Mouse (Mus musculus) midbrain, embryonic 11.5 days (tissue): Measurements from ENCODE around the gene Umod. TPM values are rescaled to one million over a fixed set of nuclear protein-coding genes. Genes with fewer than 3 reads are reported as not detected.

Experiments used
- ATAC-seq: fragments of 200-750 bp; cut with Nextera tagmentation; 2 replicates; pipeline ENCODE4 v1.8.0; 2017; ENCODE audit warnings: moderate TSS enrichment, moderate library complexity; ENCODE audit not compliant: low FRiP score
- DNase-seq: peaks from one replicate; pipeline ENCODE4 v3.0.0; 2015; ENCODE audit warnings: low spot score; ENCODE audit errors: missing footprints
- H3K27ac ChIP-seq: fragments of 300-500 bp; sonication (generic); 2 replicates; pipeline ENCODE4 v1.5.1; 2014; ENCODE audit warnings: low read depth, low read length
- H3K27me3 ChIP-seq: fragments of 300-500 bp; sonication (generic); 2 replicates; pipeline ENCODE4 v1.6.1; 2014; ENCODE audit warnings: mild to moderate bottlenecking, low read length, moderate library complexity, mixed read lengths; ENCODE audit not compliant: control insufficient read depth, insufficient read depth
- H3K36me3 ChIP-seq: fragments of 300-500 bp; sonication (generic); 2 replicates; pipeline ENCODE4 v1.6.1; 2014; ENCODE audit warnings: mild to moderate bottlenecking, low read length, moderate library complexity, mixed read lengths; ENCODE audit not compliant: control insufficient read depth, insufficient read depth
- H3K4me1 ChIP-seq: fragments of 300-500 bp; sonication (generic); 2 replicates; pipeline ENCODE4 v1.6.1; 2014; ENCODE audit warnings: low read length; ENCODE audit not compliant: control insufficient read depth, insufficient read depth
- H3K4me2 ChIP-seq: fragments of 300-500 bp; sonication (generic); 2 replicates; pipeline ENCODE4 v1.6.1; 2014; ENCODE audit warnings: mild to moderate bottlenecking, moderate library complexity
- H3K4me3 ChIP-seq: fragments of 300-500 bp; sonication (generic); 2 replicates; pipeline ENCODE4 v1.5.1; 2014; ENCODE audit warnings: low read depth, low read length
- H3K9ac ChIP-seq: fragments of 300-500 bp; sonication (generic); 2 replicates; pipeline ENCODE4 v1.6.1; 2014; ENCODE audit warnings: low read length
- H3K9me3 ChIP-seq: fragments of 300-500 bp; sonication (generic); 2 replicates; pipeline ENCODE4 v1.6.1; 2016; ENCODE audit warnings: low read length; ENCODE audit not compliant: control insufficient read depth
- WGBS: fragments of 180-500 bp; shearing (Covaris S2); extraction: QIAGEN DNeasy Blood & Tissue Kit; methylation state at CpG from one replicate; pipeline ENCODE4 v1.1.7; 2014; 5-methylcytosine and 5-hydroxymethylcytosine counted together
- polyA plus RNA-seq: library from polyadenylated mRNA; unstranded; fragments of >200 nt; fragmentation: Nextera tagmentation; extraction: Ambion mirVana; gene quantifications from 2 replicates; pipeline ENCODE4 v1.2.1, GENCODE M21; 2014

The Umod gene
- not detected in 2 replicates for polyA plus RNA-seq

- H3K9me3 ChIP-seq: no peaks in the 10 kb centered on the region
- H3K4me1 ChIP-seq: no peaks in the 10 kb centered on the region
- H3K36me3 ChIP-seq: no peaks in the 10 kb centered on the region
- H3K27me3 ChIP-seq: no peaks in the 10 kb centered on the region
- no peak within 1 kb of the TSS for H3K4me2 ChIP-seq
- H3K27ac ChIP-seq: no peak within 1 kb of the TSS
- DNase-seq: no peak
- H3K4me3 ChIP-seq: no peak within 1 kb of the TSS
- H3K9ac ChIP-seq: no peak within 1 kb of the TSS
- no peak for ATAC-seq
Measured at GRCm38 (mm10) chr7:119479256-119479655, at the start of gene Umod. TSS of gene Umod (minus strand) at chr7:119479282.

- Histone ChIP-seq H3K27me3 (no peaks in the 10 kb centered on the region), H3K9me3 (no peaks in the 10 kb centered on the region), H3K36me3 (no peaks in the 10 kb centered on the region), H3K27ac (no peak overlapping the region), H3K9ac (no peak overlapping the region), H3K4me3 (no peak overlapping the region), H3K4me2 (no peak overlapping the region), H3K4me1 (no peaks in the 10 kb centered on the region)
- DNase-seq: no peak
- WGBS: 82% methylated on average over 7 of the region's 7 CpGs
- no peak for ATAC-seq
Measured at GRCm38 (mm10) chr7:119528617-119529016, 49.5 kb upstream of the Umod start.

- Histone ChIP-seq H3K4me2 (no peak overlapping the region), H3K27ac (no peak overlapping the region), H3K27me3 (no peaks in the 10 kb centered on the region), H3K9ac (no peak overlapping the region), H3K4me1 (no peaks in the 10 kb centered on the region), H3K9me3 (no peaks in the 10 kb centered on the region), H3K36me3 (no peaks in the 10 kb centered on the region), H3K4me3 (no peak overlapping the region)
- 86% methylated on average over 2 of the region's 2 CpGs for WGBS
- DNase-seq (no peak), ATAC-seq (no peak)
Measured at GRCm38 (mm10) chr7:119527548-119527947, 48.5 kb upstream of the Umod start.

- ATAC-seq: no peak
- DNase-seq: no peak
- 91% methylated on average over 1 of the region's 1 CpGs for WGBS
Measured at GRCm38 (mm10) chr7:119527135-119527534, 48.1 kb upstream of the Umod start.

GRCm38 (mm10) chr7:119526486-119526885, 47.4 kb upstream of the Umod start:
- DNase-seq: no peak
- no peak overlapping the region for H3K4me2 ChIP-seq
- no peaks in the 10 kb centered on the region for H3K9me3 ChIP-seq
- H3K4me1 ChIP-seq: no peaks in the 10 kb centered on the region
- H3K27ac ChIP-seq: no peak overlapping the region
- no peaks in the 10 kb centered on the region for H3K27me3 ChIP-seq
- H3K4me3 ChIP-seq: no peak overlapping the region
- no peak overlapping the region for H3K9ac ChIP-seq
- no peaks in the 10 kb centered on the region for H3K36me3 ChIP-seq
- 72% methylated on average over 13 of the region's 13 CpGs for WGBS
- no peak for ATAC-seq

More at GRCm38 (mm10) chr7:119527135-119527534, 48.1 kb upstream of the Umod start:
- Histone ChIP-seq H3K9me3 (no peaks in the 10 kb centered on the region), H3K4me2 (no peak overlapping the region), H3K27me3 (no peaks in the 10 kb centered on the region), H3K27ac (no peak overlapping the region), H3K36me3 (no peaks in the 10 kb centered on the region), H3K9ac (no peak overlapping the region), H3K4me3 (no peak overlapping the region), H3K4me1 (no peaks in the 10 kb centered on the region)

- H3K36me3 ChIP-seq: no peaks in the 10 kb centered on the region
- no peak overlapping the region for H3K4me3 ChIP-seq
- no peak overlapping the region for H3K27ac ChIP-seq
- no peak for DNase-seq
- H3K9ac ChIP-seq: no peak overlapping the region
- no peaks in the 10 kb centered on the region for H3K9me3 ChIP-seq
- H3K4me1 ChIP-seq: no peaks in the 10 kb centered on the region
- no peak for ATAC-seq
- no peaks in the 10 kb centered on the region for H3K27me3 ChIP-seq
- no peak overlapping the region for H3K4me2 ChIP-seq
- 56% methylated on average over 2 of the region's 2 CpGs for WGBS
Measured at GRCm38 (mm10) chr7:119525881-119526281, 46.8 kb upstream of the Umod start.

- Histone ChIP-seq H3K9ac (no peak within 1 kb of the TSS), H3K4me1 (no peaks in the 10 kb centered on the region), H3K4me2 (no peak within 1 kb of the TSS), H3K27me3 (no peaks in the 10 kb centered on the region), H3K9me3 (no peaks in the 10 kb centered on the region), H3K27ac (no peak within 1 kb of the TSS), H3K4me3 (no peak within 1 kb of the TSS), H3K36me3 (no peaks in the 10 kb centered on the region)
- no peak for ATAC-seq
- DNase-seq: no peak
- WGBS: 76% methylated on average over 4 of the region's 4 CpGs
Measured at GRCm38 (mm10) chr7:119523389-119523788, 44.3 kb upstream of the Umod start, which contains the start of gene Pdilt. TSS of gene Pdilt (minus strand) at chr7:119523489.

- Histone ChIP-seq H3K4me1 (no peaks in the 10 kb centered on the region), H3K9me3 (no peaks in the 10 kb centered on the region), H3K9ac (no peak overlapping the region), H3K4me3 (no peak overlapping the region), H3K36me3 (no peaks in the 10 kb centered on the region), H3K27ac (no peak overlapping the region), H3K4me2 (no peak overlapping the region), H3K27me3 (no peaks in the 10 kb centered on the region)
- DNase-seq: no peak
- no peak for ATAC-seq
- 89% methylated on average over 1 of the region's 1 CpGs for WGBS
Measured at GRCm38 (mm10) chr7:119522385-119522784, 43.3 kb upstream of the Umod start.

- H3K27me3 ChIP-seq: no peaks in the 10 kb centered on the region
- H3K4me1 ChIP-seq: no peaks in the 10 kb centered on the region
- no peak for ATAC-seq
- DNase-seq: no peak
- no peaks in the 10 kb centered on the region for H3K9me3 ChIP-seq
- H3K9ac ChIP-seq: no peak overlapping the region
- H3K4me2 ChIP-seq: no peak overlapping the region
- H3K4me3 ChIP-seq: no peak overlapping the region
- no peaks in the 10 kb centered on the region for H3K36me3 ChIP-seq
- WGBS: 76% methylated on average over 3 of the region's 3 CpGs
- H3K27ac ChIP-seq: no peak overlapping the region
Measured at GRCm38 (mm10) chr7:119521816-119522215, 42.7 kb upstream of the Umod start.

- H3K4me2 ChIP-seq: no peak overlapping the region
- 49% methylated on average over 5 of the region's 5 CpGs for WGBS
- no peak overlapping the region for H3K9ac ChIP-seq
- H3K4me1 ChIP-seq: no peaks in the 10 kb centered on the region
- H3K4me3 ChIP-seq: no peak overlapping the region
- ATAC-seq: peak; percentile 46; the same call in 1 of the 2 replicates
- H3K36me3 ChIP-seq: no peaks in the 10 kb centered on the region
- DNase-seq: peak; percentile 95
- H3K9me3 ChIP-seq: no peaks in the 10 kb centered on the region
- no peak overlapping the region for H3K27ac ChIP-seq
- H3K27me3 ChIP-seq: no peaks in the 10 kb centered on the region
Measured at GRCm38 (mm10) chr7:119519654-119520053, 40.6 kb upstream of the Umod start.
